Mouse (Mus musculus) C2C12 (cell line): ENCODE results near the gene Olfr1340. TPM values are rescaled to one million over a fixed set of nuclear protein-coding genes. Genes with fewer than 3 reads are reported as not detected.

Source experiments
- H3K27me3 ChIP-seq: one replicate; pipeline ENCODE4 v1.6.1; 2011; ENCODE audit not compliant: control insufficient read depth, insufficient read depth, insufficient read length
- H3K36me3 ChIP-seq: one replicate; pipeline ENCODE4 v1.6.1; 2011; ENCODE audit not compliant: control insufficient read depth, insufficient read depth
- H3K4me3 ChIP-seq: one replicate; pipeline ENCODE4 v1.5.1; 2011; ENCODE audit warnings: mild to moderate bottlenecking, control low read depth; ENCODE audit not compliant: poor library complexity, insufficient read depth, severe bottlenecking
- H3K79me2 ChIP-seq: one replicate; pipeline ENCODE4 v1.6.1; 2011; ENCODE audit not compliant: control insufficient read depth, insufficient read depth
- H3K79me3 ChIP-seq: one replicate; pipeline ENCODE4 v1.6.1; 2011; ENCODE audit warnings: low read depth, control low read depth
- H3ac ChIP-seq: one replicate; pipeline ENCODE3; 2011; ENCODE audit warnings: low read depth; ENCODE audit not compliant: control insufficient read depth, insufficient read length
- CEBPB ChIP-seq: IDR thresholded peaks from one replicate; pipeline ENCODE4 v1.6.1; 2011; ENCODE audit warnings: low read depth, mild to moderate bottlenecking, control low read depth, moderate library complexity
- CTCF ChIP-seq: IDR thresholded peaks from one replicate; pipeline ENCODE4 v1.5.1; 2011; ENCODE audit not compliant: control insufficient read depth, insufficient read depth, insufficient read length
- FOSL1 ChIP-seq: IDR thresholded peaks from one replicate; pipeline ENCODE4 v1.8.0; 2011; ENCODE audit warnings: mild to moderate bottlenecking, low read length; ENCODE audit not compliant: poor library complexity, insufficient read depth, severe bottlenecking
- MAX ChIP-seq: IDR thresholded peaks from one replicate; pipeline ENCODE4 v1.6.1; 2011; ENCODE audit warnings: mild to moderate bottlenecking, control low read depth
- MYOD1 ChIP-seq: IDR thresholded peaks from one replicate; pipeline ENCODE4 v1.6.1; 2011; ENCODE audit warnings: low read depth; ENCODE audit not compliant: control insufficient read depth, insufficient read length
- MYOG ChIP-seq: IDR thresholded peaks from one replicate; pipeline ENCODE4 v1.6.1; 2011; ENCODE audit not compliant: control insufficient read depth, insufficient read length; ENCODE audit errors: extremely low read depth
- USF1 ChIP-seq: IDR thresholded peaks from one replicate; pipeline ENCODE4 v1.6.1; 2011; ENCODE audit warnings: low read depth, mild to moderate bottlenecking, control low read depth, moderate library complexity
- long read RNA-seq, 2 experiments: library from polyadenylated mRNA; unstranded; transcript quantifications; one replicate each; pipeline ENCODE4 v2.0.0; 2019 to 2020
- polyA plus RNA-seq: library from polyadenylated mRNA; unstranded; fragments of >200 nt; fragmentation: generic; extraction: Trizol; gene quantifications from one replicate; pipeline ENCODE4 v1.2.1, GENCODE M21; 2012; ENCODE audit warnings: missing spikeins

Gene Olfr1340
- polyA plus RNA-seq, result not detected
- long read RNA-seq, experiment 1, result 0 reads
- long read RNA-seq, experiment 2, result 0 reads

DNA sequence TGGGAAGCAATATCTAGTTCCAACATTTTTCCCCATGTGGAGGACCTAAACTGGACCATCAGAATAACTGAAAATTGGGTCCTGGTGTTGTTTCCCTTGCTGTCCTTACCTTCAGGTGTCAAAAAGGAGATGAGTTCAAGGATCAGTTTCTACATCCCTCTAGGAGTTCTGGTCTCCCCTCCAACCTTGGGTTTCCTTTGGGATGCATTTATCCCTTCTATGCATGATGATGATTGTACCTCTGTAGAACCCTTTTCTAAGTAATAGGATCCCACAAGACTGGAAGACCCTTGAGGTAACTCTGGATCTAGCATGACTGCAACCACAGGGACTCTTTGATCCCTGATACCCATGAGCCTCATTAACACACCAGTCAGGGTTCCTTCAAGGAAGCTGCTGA is at the start of gene Olfr1340:
Olfr1340 (plus strand) TSS at position 301 of the 400 bp plus-strand sequence.
- H3K4me3 ChIP-seq, result no peak within 1 kb of the TSS
- no peak for TF ChIP-seq FOSL1
- TF ChIP-seq CTCF, result no peak
- no peak for TF ChIP-seq MAX
- TF ChIP-seq USF1, result no peak
- no peak for TF ChIP-seq MYOD1
- no peak for TF ChIP-seq CEBPB
- TF ChIP-seq MYOG, result no peak
- no peaks in the 10 kb centered on the region for H3K27me3 ChIP-seq
- H3K79me3 ChIP-seq, result no peaks in the 10 kb centered on the region
- H3K36me3 ChIP-seq, result no peaks in the 10 kb centered on the region
- no peak within 1 kb of the TSS for H3ac ChIP-seq
- no peaks in the 10 kb centered on the region for H3K79me2 ChIP-seq

DNA sequence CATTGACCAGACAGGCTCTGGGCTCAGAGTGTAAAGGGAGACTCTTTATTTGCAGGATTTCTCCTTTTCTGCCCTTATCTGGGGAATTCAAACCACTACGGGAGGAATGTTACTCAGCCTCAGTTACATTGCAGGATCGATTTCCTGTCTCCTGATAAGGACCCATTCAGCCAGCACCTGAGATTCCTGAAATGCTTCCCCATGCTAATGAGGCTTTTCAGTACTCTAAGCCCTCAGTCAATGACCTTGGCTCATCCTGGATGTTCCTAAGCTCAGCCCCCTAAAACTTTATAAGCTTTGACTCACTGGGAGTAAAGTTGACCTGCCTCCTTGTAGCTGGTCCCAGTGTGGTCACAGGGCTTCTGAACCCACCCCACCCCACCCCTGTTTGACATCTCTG is 32.9 kb upstream of the Olfr1340 start:
- Histone ChIP-seq H3ac (no peak overlapping the region), H3K36me3 (no peaks in the 10 kb centered on the region)

DNA sequence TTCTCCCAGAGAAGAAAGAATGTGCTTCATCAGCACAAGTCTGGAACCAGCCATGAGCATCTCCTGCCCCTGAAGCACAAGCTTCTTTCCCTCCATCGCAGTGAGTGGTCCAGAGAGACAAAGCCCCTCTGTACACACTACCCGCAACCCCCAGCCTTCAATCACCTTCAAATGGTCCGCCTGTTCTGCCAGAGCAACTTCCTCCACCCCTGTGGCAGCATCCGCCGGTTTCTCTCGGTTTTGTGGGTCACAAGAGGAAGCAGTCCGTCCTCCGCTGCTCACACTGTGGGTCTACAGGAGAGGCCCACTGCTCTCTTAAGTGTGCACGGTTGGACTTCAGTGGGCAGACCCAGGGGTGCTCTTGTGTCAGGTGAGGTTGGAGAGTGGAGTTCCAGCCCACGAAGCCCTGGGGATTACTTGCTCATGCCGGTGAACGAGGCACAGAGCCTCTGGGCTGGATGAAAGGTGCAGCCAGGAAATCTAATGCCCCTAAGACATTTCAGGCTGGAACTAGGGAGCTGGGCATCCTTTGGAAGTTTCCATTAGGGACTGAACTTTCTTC is 27.4 kb upstream of the Olfr1340 start, which contains the start of gene Olfr1342:
Olfr1342 (minus strand) TSS at position 345 of the 562 bp plus-strand sequence.
- Histone ChIP-seq H3K79me3 (no peaks in the 10 kb centered on the region), H3K27me3 (peaks cover 20% of the 10 kb centered on the region), H3K4me3 (no peak within 1 kb of the TSS), H3ac (no peak within 1 kb of the TSS), H3K36me3 (no peaks in the 10 kb centered on the region), H3K79me2 (no peaks in the 10 kb centered on the region)
- no peak for TF ChIP-seq CEBPB
- TF ChIP-seq USF1, result no peak
- TF ChIP-seq MYOD1, result no peak
- no peak for TF ChIP-seq MYOG
- no peak for TF ChIP-seq MAX
- no peak for TF ChIP-seq FOSL1
- TF ChIP-seq CTCF, result no peak

More for the DNA sequence above, 32.9 kb upstream of the Olfr1340 start:
- H3K79me3 ChIP-seq, result no peaks in the 10 kb centered on the region
- TF ChIP-seq MAX, result no peak
- no peak for TF ChIP-seq CTCF
- TF ChIP-seq FOSL1, result no peak
- TF ChIP-seq CEBPB, result no peak
- TF ChIP-seq MYOD1, result no peak
- TF ChIP-seq MYOG, result no peak
- no peak for TF ChIP-seq USF1
- H3K79me2 ChIP-seq, result no peaks in the 10 kb centered on the region
- no peak overlapping the region for H3K4me3 ChIP-seq
- peaks cover 10% of the 10 kb centered on the region for H3K27me3 ChIP-seq

DNA sequence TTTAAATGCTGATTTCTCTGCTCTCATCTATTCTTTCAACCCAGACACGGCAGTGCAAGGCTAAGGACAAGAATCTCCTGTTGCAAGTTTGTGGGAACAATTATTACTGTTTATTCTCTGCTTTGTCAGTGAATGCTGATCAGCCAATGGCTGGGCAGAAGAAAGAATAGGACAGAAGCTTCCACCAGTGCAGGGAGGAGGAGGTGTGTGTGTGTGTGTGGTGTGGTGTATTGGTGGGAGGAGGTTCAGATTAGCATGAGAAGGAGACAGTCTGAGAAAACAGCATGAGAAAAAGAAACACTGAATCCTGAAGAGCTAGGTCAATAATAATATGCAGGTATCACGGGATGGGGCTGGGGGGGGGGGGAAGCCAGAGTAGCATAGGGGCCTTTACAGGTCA is 26.1 kb upstream of the Olfr1340 start:
- no peaks in the 10 kb centered on the region for H3K79me2 ChIP-seq
- no peaks in the 10 kb centered on the region for H3K79me3 ChIP-seq
- H3K36me3 ChIP-seq, result no peaks in the 10 kb centered on the region
- H3K27me3 ChIP-seq, result peaks cover 20% of the 10 kb centered on the region
- TF ChIP-seq CTCF (no peak), MYOG (no peak), CEBPB (no peak), MYOD1 (no peak), USF1 (no peak), FOSL1 (no peak), MAX (no peak)
- no peak overlapping the region for H3ac ChIP-seq
- no peak overlapping the region for H3K4me3 ChIP-seq

DNA sequence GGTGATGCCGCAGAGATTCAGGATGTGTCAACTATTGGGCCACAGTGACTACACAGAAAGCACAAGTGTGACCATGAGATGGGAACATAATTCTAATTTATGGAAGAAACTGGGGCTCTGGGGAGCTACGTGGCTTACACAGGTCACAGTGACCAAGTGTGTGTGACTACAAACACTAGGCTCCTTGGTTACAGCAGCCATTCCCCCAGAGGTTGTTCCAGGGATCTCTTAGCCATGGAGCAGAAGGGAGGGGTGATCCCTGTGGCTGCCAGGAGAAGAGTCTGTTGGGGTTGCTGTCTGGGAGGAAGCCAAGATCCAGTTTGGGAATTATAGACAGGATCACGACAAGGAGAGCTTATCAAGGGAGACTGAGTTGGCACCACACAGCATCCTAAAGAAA is 16.7 kb upstream of the Olfr1340 start, which contains the start of gene Olfr1341:
Olfr1341 (plus strand) TSS at position 301 of the 400 bp plus-strand sequence.
- Histone ChIP-seq H3K27me3 (no peaks in the 10 kb centered on the region), H3K79me2 (no peaks in the 10 kb centered on the region), H3K4me3 (no peak within 1 kb of the TSS), H3K79me3 (no peaks in the 10 kb centered on the region), H3ac (no peak within 1 kb of the TSS), H3K36me3 (no peaks in the 10 kb centered on the region)
- no peak for TF ChIP-seq MYOG
- no peak for TF ChIP-seq CTCF
- TF ChIP-seq CEBPB, result no peak
- TF ChIP-seq MYOD1, result no peak

DNA sequence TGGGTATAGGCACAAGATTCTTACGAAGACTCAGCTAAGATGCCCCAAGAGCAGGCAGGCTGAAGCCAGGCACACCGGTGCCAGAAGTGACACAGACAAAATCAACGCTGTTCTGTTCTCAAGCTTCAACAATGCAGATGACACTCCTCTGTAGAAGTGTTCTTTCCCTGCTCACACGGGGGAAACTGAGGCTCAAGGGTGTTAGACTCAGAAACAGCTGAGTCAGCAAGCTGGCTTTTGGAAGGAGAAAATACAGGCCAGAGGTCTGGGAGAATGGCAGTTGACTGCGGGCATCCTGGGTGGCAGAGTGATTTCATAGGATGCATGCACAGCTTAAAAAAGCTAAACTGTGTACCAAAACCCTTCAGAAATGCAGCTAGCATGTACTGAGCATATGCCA is 11.9 kb upstream of the Olfr1340 start:
- no peaks in the 10 kb centered on the region for H3K79me2 ChIP-seq
- H3ac ChIP-seq, result no peak overlapping the region
- H3K27me3 ChIP-seq, result no peaks in the 10 kb centered on the region
- H3K36me3 ChIP-seq, result no peaks in the 10 kb centered on the region
- H3K4me3 ChIP-seq, result no peak overlapping the region
- TF ChIP-seq MYOG (no peak), MAX (no peak), CEBPB (no peak), CTCF (no peak), MYOD1 (no peak), USF1 (no peak), FOSL1 (no peak)
- H3K79me3 ChIP-seq, result no peaks in the 10 kb centered on the region
